Mouse (Mus musculus): ENCODE results near the gene Clta. TPM values are rescaled to one million over a fixed set of nuclear protein-coding genes. Genes with fewer than 3 reads are reported as not detected.
A peak's percentile ranks its signal among the peaks of the same experiment; 100 is the strongest.

The Clta gene
- polyA plus RNA-seq, 1 experiment from 2014 or later = 246 TPM

DNA sequence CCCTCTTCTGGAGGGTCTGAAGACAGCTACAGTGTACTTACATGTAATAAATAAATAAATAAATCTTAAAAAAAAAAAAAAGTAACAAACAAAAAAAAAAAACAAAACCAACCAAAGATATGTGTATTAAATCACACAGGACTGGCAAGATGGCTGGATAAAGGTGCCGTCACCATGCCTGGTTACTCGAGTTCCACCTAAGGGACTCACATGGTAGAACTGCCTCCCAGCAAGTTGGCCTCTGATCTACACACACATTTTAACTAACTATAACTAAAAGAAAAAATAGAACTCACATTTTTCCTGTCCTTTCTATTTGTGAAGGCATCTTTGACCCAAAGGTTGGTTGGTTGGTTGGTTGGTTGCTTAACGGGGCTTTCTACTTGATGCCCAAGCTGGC is 7.5 kb downstream of the Clta start:
- peak overlapping the region; percentile 52; the same call in 1 of the 2 replicates for H3K27ac ChIP-seq
- WGBS = 83% methylated on average over 3 of the region's 3 CpGs

DNA sequence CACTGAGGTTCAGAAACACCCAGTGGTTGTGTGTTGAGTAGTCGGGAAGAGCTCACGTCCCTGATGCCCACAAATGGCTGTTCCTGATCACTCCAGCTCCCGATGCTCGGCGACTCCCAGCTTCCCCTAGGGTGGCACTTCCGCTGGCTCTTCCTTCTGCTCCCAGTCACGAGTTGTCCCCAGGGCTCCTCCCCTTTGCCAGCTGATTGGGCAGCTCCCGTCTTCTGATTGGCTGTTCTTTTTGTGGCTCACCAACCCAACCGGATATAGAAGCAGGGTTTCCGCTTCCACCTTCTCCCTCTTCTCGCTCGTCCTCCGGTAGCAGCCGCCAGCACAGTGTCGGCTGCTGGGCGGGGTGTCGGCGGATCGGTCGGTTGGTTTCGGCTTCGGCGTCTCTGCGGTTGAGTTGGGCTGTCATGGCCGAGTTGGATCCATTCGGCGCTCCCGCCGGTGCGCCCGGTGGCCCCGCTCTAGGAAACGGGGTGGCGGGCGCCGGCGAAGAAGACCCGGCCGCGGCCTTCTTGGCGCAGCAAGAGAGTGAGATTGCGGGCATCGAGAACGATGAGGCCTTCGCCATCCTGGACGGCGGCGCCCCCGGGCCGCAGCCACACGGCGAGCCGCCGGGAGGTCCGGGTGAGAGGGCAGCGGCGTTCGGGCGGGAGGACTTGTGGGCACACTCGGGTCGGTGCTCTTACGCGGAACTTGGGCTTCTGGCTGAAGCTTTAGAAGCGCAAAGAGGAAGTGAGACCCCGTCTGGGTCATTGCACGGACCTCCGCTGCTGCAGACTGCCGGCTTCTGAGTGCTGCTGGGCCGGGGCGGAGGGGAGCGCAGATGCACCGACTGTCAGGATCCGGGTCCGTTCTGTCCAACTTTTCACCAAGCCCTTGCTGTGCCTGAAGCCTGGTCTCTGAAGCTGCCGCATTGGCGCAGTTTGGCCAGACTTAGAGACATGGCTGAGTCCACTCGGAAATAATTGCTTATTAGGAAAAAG is 8.4 kb downstream of the Clta start:
- H3K4me2 ChIP-seq (replicated peaks) = peak overlapping the region; percentile 98
- H3K27ac ChIP-seq = peak overlapping the region; percentile 76; the same call in 1 of the 2 replicates
- H3K36me3 ChIP-seq = peaks cover 5% of the 10 kb centered on the region; the same call in 1 of the 2 replicates
- H3K9me3 ChIP-seq = no peaks in the 10 kb centered on the region
- H3K4me1 ChIP-seq = peaks cover 20% of the 10 kb centered on the region
- peak; percentile 98 for ATAC-seq (ENCODE audit: low FRiP score, low read depth)
- H3K9ac ChIP-seq = peak overlapping the region; percentile 99
- H3K27me3 ChIP-seq = no peaks in the 10 kb centered on the region
- WGBS = under 1% methylated on average over 72 of the region's 77 CpGs
- peak overlapping the region; percentile 99 for H3K4me3 ChIP-seq

More for the DNA sequence above, 7.5 kb downstream of the Clta start:
- H3K9ac ChIP-seq = peak overlapping the region; percentile 99
- peaks cover 20% of the 10 kb centered on the region for H3K4me1 ChIP-seq
- peak overlapping the region; percentile 98 for H3K4me2 ChIP-seq (replicated peaks)
- ATAC-seq (ENCODE audit: low FRiP score, low read depth) = no peak
- no peaks in the 10 kb centered on the region for H3K9me3 ChIP-seq
- no peaks in the 10 kb centered on the region for H3K27me3 ChIP-seq
- H3K36me3 ChIP-seq = peaks cover 5% of the 10 kb centered on the region; the same call in 1 of the 2 replicates
- H3K4me3 ChIP-seq = peak overlapping the region; percentile 99

DNA sequence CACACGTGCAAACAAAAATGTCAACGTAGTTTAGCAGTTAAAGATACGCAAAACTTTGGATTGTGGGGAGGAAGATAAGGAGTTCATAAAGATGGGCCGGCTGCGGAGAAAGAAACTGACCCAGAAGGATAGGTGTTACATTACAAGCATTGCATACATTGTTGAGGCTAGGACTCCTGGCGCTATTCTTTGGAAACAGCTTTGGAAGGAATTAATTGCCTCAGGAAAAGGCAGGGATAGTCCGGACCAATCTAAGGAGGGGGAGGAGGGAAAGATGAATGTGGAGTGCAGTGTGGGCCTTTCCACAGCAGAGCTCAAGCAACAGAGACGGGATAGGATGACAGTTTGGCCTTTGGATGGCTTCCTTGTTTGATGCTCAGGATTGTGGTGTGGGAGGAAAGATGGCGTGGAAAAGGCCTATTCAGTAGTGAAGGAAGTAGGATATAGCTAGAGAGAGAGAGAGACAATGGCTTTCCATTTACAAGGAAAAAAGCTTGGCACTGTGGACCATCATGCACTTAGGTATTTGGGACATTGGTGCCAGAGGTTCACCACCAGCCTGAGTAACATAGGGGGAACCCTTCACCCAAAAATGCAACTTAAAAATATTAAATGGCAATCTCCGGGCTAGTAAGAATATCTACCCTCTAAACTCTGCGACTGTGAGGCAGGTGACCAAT is 9.3 kb downstream of the Clta start:
- no peak overlapping the region for H3K27ac ChIP-seq
- H3K9ac ChIP-seq = peak overlapping the region; percentile 99
- 27% methylated on average over 11 of the region's 11 CpGs for whole genome bisulfite sequencing
- H3K4me2 ChIP-seq (replicated peaks) = peak overlapping the region; percentile 98
- H3K4me3 ChIP-seq = peak overlapping the region; percentile 99
- H3K36me3 ChIP-seq = peaks cover 5% of the 10 kb centered on the region; the same call in 1 of the 2 replicates
- H3K4me1 ChIP-seq = peaks cover 20% of the 10 kb centered on the region
- no peaks in the 10 kb centered on the region for H3K27me3 ChIP-seq
- no peaks in the 10 kb centered on the region for H3K9me3 ChIP-seq
- no peak for ATAC-seq (ENCODE audit: low FRiP score, low read depth)

DNA sequence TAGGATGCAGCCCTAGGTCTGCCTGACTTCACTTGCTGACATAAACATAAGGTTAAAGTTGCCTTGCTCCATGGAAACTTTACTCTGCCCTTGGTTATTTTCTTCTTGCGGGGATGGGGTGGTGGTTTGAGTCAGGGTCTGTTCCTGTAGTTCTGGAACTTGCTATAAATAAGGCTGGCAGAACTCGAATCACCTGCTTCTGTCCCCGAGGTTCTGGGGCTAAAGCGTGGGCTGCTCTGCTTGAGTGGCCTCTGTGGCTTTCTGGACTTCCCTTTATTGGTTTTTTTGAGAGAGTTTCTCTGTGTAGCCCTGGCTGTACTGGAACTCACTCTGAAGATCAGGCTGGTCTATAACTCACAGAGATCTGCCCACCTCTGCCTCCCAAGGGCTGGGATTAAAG is 11.8 kb downstream of the Clta start:
- Histone ChIP-seq H3K9me3 (no peaks in the 10 kb centered on the region), H3K36me3 (peaks cover 29% of the 10 kb centered on the region), H3K27me3 (no peaks in the 10 kb centered on the region), H3K4me3 (no peak overlapping the region), H3K27ac (no peak overlapping the region), H3K4me1 (peaks cover 20% of the 10 kb centered on the region), H3K4me2 (replicated peaks) (no peak overlapping the region), H3K9ac (no peak overlapping the region)
- ATAC-seq (ENCODE audit: low FRiP score, low read depth) = no peak
- WGBS = 93% methylated on average over 4 of the region's 4 CpGs

DNA sequence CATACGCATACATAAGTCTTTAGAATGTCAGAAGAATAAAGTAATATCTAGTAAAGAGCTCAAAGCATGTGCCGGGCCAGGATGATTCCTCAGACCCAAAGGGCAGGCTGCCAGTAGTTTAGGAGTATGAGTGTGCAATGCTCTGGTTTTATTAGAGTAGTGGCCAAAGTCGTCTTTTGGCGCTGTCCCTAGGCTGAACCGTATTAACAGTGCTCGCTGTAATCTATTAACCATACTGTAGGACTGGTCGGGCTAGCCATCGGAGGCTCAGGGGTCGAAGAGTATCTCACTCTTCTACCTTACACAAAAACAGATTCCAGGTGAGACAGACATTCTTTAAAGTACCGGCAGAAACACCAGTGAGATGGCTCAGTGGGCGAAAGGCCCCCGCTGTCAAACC is 12.5 kb downstream of the Clta start:
- Histone ChIP-seq H3K4me3 (no peak overlapping the region), H3K4me2 (replicated peaks) (no peak overlapping the region), H3K9ac (no peak overlapping the region), H3K4me1 (peaks cover 20% of the 10 kb centered on the region), H3K27me3 (no peaks in the 10 kb centered on the region), H3K36me3 (peaks cover 36% of the 10 kb centered on the region), H3K27ac (no peak overlapping the region), H3K9me3 (no peaks in the 10 kb centered on the region)
- 91% methylated on average over 12 of the region's 12 CpGs for WGBS
- ATAC-seq (ENCODE audit: low FRiP score, low read depth) = no peak

DNA sequence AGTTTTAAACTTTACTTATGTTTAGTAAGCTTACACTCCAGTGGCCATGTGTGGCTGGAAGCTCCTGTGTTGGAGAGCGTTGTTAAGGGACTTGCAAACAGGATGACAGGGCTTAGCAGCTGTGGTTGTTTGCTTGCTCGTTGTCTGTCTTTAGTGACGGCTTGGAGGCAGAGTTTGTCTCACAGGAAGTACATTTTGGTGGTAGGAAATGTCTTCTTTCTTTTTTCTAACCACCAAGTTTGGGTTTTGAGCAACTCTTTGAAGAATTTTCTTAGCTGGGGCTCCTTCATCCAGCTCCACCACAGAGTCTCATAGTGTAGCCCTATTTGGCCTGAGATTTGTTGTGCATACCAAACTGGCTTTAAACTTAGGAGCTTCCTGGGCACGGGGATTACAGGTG is 18.1 kb downstream of the Clta start:
- Histone ChIP-seq H3K4me2 (replicated peaks) (no peak overlapping the region), H3K9me3 (no peaks in the 10 kb centered on the region), H3K4me3 (no peak overlapping the region), H3K27ac (no peak overlapping the region), H3K9ac (no peak overlapping the region), H3K27me3 (no peaks in the 10 kb centered on the region), H3K36me3 (peaks cover 86% of the 10 kb centered on the region), H3K4me1 (no peaks in the 10 kb centered on the region)
- no peak for ATAC-seq (ENCODE audit: low FRiP score, low read depth)
- WGBS = 77% methylated on average over 4 of the region's 4 CpGs

DNA sequence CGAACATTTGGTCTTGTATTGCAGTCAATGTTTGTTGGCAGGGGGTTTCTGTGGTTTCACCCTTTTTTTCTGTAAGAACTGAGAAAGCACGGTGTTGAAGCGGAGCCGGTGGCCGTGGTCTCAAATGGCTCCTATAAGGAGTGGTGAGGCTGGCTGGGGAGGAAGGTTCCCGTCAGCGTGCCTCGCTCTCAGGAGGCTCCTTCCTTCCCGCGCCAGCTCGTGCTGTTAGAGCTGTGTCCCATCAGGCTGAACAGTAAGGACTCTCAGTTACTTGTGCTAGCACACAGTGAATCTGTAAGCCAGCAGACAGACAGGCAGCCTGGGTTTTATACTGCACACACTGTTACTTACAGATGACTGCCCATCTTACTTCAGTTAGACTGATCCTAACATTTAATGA is 18.5 kb downstream of the Clta start:
- Histone ChIP-seq H3K4me3 (no peak overlapping the region), H3K9ac (no peak overlapping the region), H3K27ac (no peak overlapping the region), H3K9me3 (no peaks in the 10 kb centered on the region), H3K36me3 (peaks cover 90% of the 10 kb centered on the region), H3K4me2 (replicated peaks) (no peak overlapping the region), H3K4me1 (0 out of 2 replicates have a peak, but pooled peaks cover 2% of the 10 kb centered on the region), H3K27me3 (no peaks in the 10 kb centered on the region)
- WGBS = 91% methylated on average over 11 of the region's 11 CpGs
- no peak for ATAC-seq (ENCODE audit: low FRiP score, low read depth)

DNA sequence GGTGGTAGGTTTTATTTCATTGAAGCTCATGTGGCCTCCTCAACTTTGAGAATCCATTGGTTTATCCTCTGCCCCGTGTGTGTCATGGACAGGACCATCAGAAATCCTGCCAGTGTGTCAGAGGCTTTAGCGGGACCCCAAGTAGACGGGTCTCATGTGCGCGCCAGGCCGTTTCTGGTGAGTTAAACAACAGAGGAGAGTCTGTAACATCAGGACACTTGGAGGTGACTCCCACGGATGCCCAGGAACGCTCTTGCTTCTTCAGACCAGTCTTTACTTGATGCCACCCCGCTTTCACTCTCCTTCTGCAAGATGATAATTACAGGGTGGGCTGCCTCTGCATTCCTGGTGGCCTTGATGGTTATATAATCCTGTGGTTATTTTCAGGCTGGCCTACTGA is 19.4 kb downstream of the Clta start:
- Histone ChIP-seq H3K27ac (no peak overlapping the region), H3K4me3 (no peak overlapping the region), H3K4me1 (0 out of 2 replicates have a peak, but pooled peaks cover 5% of the 10 kb centered on the region), H3K9ac (no peak overlapping the region), H3K36me3 (peaks cover 100% of the 10 kb centered on the region), H3K9me3 (no peaks in the 10 kb centered on the region), H3K4me2 (replicated peaks) (no peak overlapping the region), H3K27me3 (no peaks in the 10 kb centered on the region)
- ATAC-seq (ENCODE audit: low FRiP score, low read depth) = no peak
- WGBS = 96% methylated on average over 9 of the region's 9 CpGs

DNA sequence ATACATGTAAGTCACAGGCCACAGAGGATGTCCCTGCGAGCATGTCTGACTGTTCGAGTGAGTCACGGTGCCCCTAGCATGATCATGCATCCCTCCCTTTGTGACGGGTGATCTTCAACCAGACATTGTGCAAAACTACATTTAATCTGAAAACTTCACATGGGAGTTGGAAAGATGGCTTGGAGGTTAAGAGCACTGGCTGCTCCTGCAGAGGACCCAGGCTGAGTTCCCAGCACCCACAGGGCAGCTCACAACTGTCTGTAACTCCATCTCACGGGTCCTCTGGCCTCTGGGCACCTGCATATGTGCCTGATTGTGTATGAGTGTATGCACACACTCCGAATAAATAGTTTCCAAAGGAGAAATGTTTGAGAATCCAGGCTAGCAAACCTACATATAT is 20.0 kb downstream of the Clta start:
- H3K27ac ChIP-seq = no peak overlapping the region
- no peak overlapping the region for H3K9ac ChIP-seq
- 0 out of 2 replicates have a peak, but pooled peaks cover 5% of the 10 kb centered on the region for H3K4me1 ChIP-seq
- peaks cover 100% of the 10 kb centered on the region for H3K36me3 ChIP-seq
- H3K27me3 ChIP-seq = no peaks in the 10 kb centered on the region
- H3K4me3 ChIP-seq = no peak overlapping the region
- H3K4me2 ChIP-seq (replicated peaks) = no peak overlapping the region
- H3K9me3 ChIP-seq = no peaks in the 10 kb centered on the region
- no peak for ATAC-seq (ENCODE audit: low FRiP score, low read depth)
- WGBS = 96% methylated on average over 6 of the region's 6 CpGs

DNA sequence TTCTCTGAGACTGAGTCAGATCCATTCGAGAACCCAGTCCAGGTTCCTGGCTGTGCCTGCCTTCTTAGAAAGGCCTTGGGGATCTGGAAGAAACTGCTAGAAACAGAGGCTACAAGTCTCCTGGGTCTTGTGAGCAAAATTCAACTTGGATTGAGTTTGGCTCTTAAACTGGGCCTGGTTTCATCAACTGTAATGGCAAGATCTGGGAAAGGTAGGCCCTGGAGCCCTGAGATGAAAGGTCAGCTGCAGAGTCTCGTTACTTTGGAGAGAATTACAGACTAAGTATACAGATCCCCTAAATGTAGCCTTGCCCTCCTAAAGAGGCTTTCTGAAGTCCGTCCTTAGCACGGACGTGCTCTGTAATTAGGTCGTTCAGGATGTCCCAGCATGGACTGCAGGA is 21.3 kb downstream of the Clta start:
- Histone ChIP-seq H3K36me3 (peaks cover 100% of the 10 kb centered on the region), H3K27ac (no peak overlapping the region), H3K9me3 (no peaks in the 10 kb centered on the region), H3K4me1 (0 out of 2 replicates have a peak, but pooled peaks cover 5% of the 10 kb centered on the region), H3K4me3 (no peak overlapping the region), H3K9ac (no peak overlapping the region), H3K27me3 (no peaks in the 10 kb centered on the region), H3K4me2 (replicated peaks) (no peak overlapping the region)
- no peak for ATAC-seq (ENCODE audit: low FRiP score, low read depth)
- WGBS = 62% methylated on average over 6 of the region's 6 CpGs

DNA sequence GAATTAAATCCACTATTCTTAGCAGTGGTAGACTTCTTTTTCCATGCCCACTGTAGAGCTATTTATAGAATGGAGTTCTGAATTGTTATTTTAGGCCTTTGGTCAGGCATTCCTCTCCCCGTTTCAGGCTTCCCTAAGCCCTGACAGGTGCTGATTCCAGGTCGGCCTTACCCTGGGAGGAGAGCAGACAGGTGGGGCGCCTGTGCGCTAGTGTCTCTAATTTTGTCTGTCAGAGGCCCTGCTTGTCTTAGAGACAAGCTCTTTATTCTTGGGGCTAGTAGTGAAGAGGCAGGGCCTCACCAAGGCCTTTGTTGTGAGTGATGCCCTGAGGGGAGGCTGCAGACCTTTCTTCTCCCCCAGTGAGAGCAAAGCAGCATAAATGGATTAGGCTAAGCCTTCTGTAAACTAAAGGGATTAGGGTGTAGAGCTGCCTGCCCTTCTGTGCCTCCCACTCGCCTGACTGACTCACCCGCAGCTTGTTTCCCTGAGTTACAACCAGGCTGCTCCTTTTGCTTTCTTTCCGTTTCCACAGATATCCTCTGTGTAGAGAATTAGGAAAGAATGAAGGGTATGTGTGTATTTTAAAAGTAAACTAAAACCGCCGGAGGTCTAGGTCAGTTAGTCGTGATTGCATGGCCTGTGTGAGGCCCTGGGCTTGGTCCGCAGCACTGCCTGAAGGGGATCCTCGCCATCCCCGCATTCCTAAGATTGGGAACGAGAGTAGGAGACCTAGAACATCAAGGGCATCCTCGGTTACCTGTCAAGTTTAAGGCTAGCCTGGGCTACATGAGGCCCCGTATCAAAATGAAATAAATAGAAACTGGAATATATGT is 24.3 kb downstream of the Clta start:
- no peak overlapping the region for H3K27ac ChIP-seq
- no peak overlapping the region for H3K4me3 ChIP-seq
- 0 out of 2 replicates have a peak, but pooled peaks cover 5% of the 10 kb centered on the region for H3K4me1 ChIP-seq
- H3K36me3 ChIP-seq = peaks cover 100% of the 10 kb centered on the region
- H3K4me2 ChIP-seq (replicated peaks) = no peak overlapping the region
- no peaks in the 10 kb centered on the region for H3K9me3 ChIP-seq
- 47% methylated on average over 16 of the region's 16 CpGs for WGBS
- ATAC-seq (ENCODE audit: low FRiP score, low read depth) = peak; percentile 78
- H3K9ac ChIP-seq = no peak overlapping the region
- H3K27me3 ChIP-seq = no peaks in the 10 kb centered on the region
